Mouse (Mus musculus): ENCODE measurements around the gene Pgpep1. TPM values are rescaled to one million over a fixed set of nuclear protein-coding genes. Genes with fewer than 3 reads are reported as not detected.
A peak's percentile ranks its signal among the peaks of the same experiment; 100 is the strongest.

Pgpep1 gene
- polyA plus RNA-seq (2015; fragmentation: Nextera tagmentation; extraction: Ambion mirVana): 64.6 and 80.8 TPM in 2 replicates

DNA sequence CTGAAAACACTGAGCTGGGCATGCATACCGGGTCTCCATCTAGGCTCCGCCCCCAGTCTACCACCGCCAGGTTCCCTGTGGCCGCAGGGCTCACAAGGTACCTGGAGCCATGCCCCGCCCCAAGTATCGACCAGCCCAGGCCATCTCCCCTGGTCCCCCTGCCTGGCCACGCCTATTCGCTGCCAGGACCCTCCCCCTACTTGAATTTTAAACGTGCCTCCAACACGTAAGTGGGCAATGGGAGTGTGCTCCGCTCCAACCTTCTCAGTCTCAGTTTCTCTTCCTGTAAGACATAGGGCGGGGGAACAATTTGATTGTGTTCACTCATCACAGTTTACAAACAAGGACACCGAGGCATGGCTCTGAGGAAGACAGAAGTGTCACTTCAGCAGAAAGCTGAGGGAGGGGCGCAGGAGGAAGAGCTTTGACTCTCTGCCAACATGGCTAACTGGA, at the start of gene Pgpep1:
TSS of gene Pgpep1 (minus strand) at position 116 of the 453 bp plus-strand sequence.
- Histone ChIP-seq H3K27me3 (no peaks in the 10 kb centered on the region), H3K4me1 (peaks cover 49% of the 10 kb centered on the region), H3K4me3 (peak within 1 kb of the TSS; percentile 76), H3K36me3 (ENCODE audit: poor library complexity, severe bottlenecking) (peaks cover 4% of the 10 kb centered on the region), H3K9me3 (replicated peaks) (no peaks in the 10 kb centered on the region), H3K4me2 (peak within 1 kb of the TSS; percentile 87), H3K27ac (peak within 1 kb of the TSS; percentile 45), H3K9ac (peak within 1 kb of the TSS; percentile 88)
- 3% methylated on average over 14 of the region's 14 CpGs for WGBS
- ATAC-seq: peak; percentile 58

DNA sequence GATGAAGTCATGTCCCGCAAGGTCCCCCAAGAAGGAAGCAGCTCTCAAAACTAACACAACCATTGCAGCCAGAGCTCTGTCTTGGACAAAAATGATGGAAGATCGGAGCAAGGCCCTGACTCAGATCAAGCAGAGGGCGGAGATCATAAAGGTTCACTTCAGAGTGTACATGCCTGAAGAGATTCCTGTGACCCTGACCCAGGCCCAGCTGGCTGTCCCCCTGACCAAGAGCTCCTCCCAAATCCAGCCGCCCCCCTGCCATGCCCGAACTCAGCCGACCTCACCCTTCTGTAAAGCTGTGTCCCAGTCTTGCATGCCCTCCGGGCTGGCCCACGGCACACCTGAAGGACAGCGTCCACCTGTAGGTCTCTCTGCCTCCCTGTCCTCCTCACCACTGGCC, 49.6 kb upstream of the Pgpep1 start:
- Histone ChIP-seq H3K9me3 (replicated peaks) (no peaks in the 10 kb centered on the region), H3K9ac (no peak overlapping the region), H3K4me2 (no peak overlapping the region), H3K27ac (no peak overlapping the region), H3K4me1 (no peaks in the 10 kb centered on the region), H3K27me3 (no peaks in the 10 kb centered on the region), H3K4me3 (no peak overlapping the region), H3K36me3 (ENCODE audit: poor library complexity, severe bottlenecking) (no peaks in the 10 kb centered on the region)
- no peak for ATAC-seq
- WGBS: 91% methylated on average over 9 of the region's 9 CpGs

DNA sequence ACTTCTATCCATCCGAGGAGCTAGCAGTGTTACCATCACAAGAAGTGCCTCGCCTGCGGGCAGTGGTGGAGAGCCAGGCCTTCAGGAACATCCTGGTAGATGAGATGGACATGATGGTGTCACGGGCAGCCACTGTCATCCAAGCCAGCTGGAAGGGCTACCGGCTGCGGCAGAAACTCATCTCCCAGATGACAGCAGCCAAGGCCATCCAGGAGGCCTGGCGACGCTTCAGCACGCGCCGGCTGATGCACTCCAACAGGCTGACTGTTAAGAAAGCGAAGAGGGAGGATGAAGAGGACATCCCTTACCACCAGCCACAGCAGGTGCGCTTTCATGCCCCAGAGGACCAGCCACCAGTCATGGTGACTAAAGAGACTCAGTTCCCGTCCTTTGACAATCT, 48.1 kb upstream of the Pgpep1 start:
- Histone ChIP-seq H3K9ac (no peak overlapping the region), H3K36me3 (ENCODE audit: poor library complexity, severe bottlenecking) (peaks cover 9% of the 10 kb centered on the region), H3K4me1 (0 out of 2 replicates have a peak, but pooled peaks cover 1% of the 10 kb centered on the region), H3K4me2 (no peak overlapping the region), H3K9me3 (replicated peaks) (no peaks in the 10 kb centered on the region), H3K27ac (no peak overlapping the region), H3K4me3 (no peak overlapping the region), H3K27me3 (no peaks in the 10 kb centered on the region)
- no peak for ATAC-seq
- WGBS: 94% methylated on average over 14 of the region's 14 CpGs

DNA sequence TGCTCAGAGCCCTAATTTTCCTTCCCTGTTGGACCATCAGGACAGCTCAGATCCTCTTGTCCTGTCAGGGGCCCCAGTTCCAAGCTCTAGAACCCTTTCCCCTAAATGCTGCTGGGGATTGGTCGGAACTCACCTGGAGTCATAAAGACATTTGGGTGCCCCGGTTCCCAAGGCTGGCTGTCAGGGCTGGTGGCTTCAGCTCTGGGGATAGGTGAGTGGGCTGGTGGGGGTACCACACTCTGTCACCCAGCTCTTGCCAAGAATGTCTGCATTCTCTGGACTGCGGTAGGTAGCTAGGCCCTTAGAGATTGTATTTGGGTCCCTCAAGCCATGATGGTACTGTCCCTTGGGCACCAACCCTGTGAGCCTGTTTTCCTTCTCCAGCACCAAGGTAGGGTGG, 43.1 kb upstream of the Pgpep1 start, which contains the start of gene Iqcn:
TSS of gene Iqcn (plus strand) at position 171 of the 400 bp plus-strand sequence.
- Histone ChIP-seq H3K36me3 (ENCODE audit: poor library complexity, severe bottlenecking) (peaks cover 22% of the 10 kb centered on the region), H3K9me3 (replicated peaks) (no peaks in the 10 kb centered on the region), H3K27ac (no peak within 1 kb of the TSS), H3K9ac (0 out of 2 replicates have a peak within 1 kb of the TSS, but pooled peaks have one; percentile 18), H3K4me2 (peak within 1 kb of the TSS; percentile 75), H3K4me3 (peak within 1 kb of the TSS; percentile 94; the same call in 1 of the 2 replicates), H3K27me3 (no peaks in the 10 kb centered on the region), H3K4me1 (peaks cover 27% of the 10 kb centered on the region)
- no peak for ATAC-seq
- WGBS: 96% methylated on average over 3 of the region's 3 CpGs

DNA sequence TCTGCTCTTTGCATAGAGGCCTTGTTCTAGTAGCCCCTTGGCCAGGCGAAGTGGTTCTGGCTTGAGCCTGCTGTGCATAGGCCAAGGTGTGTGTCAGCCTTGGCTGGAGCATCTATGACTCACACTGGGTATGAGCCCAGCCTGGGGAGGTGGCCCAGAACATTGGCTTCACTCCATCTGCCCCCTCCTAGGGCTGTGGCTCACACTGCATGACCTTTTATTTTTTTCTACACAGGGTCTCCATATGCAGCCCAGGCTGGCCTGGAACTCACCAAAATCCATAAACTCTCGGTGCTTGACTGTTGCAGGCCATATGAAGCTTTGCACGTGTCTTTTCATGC, 42.6 kb upstream of the Pgpep1 start:
- ATAC-seq: no peak
- H3K36me3 ChIP-seq (ENCODE audit: poor library complexity, severe bottlenecking): peaks cover 22% of the 10 kb centered on the region
- peak overlapping the region; percentile 94; the same call in 1 of the 2 replicates for H3K4me3 ChIP-seq
- no peaks in the 10 kb centered on the region for H3K27me3 ChIP-seq
- H3K27ac ChIP-seq: no peak overlapping the region
- peak overlapping the region; percentile 75 for H3K4me2 ChIP-seq
- 0 out of 2 replicates have a peak overlapping the region, but pooled peaks have one; percentile 18 for H3K9ac ChIP-seq
- peaks cover 32% of the 10 kb centered on the region for H3K4me1 ChIP-seq
- H3K9me3 ChIP-seq (replicated peaks): no peaks in the 10 kb centered on the region
- WGBS: 86% methylated on average over 3 of the region's 3 CpGs

DNA sequence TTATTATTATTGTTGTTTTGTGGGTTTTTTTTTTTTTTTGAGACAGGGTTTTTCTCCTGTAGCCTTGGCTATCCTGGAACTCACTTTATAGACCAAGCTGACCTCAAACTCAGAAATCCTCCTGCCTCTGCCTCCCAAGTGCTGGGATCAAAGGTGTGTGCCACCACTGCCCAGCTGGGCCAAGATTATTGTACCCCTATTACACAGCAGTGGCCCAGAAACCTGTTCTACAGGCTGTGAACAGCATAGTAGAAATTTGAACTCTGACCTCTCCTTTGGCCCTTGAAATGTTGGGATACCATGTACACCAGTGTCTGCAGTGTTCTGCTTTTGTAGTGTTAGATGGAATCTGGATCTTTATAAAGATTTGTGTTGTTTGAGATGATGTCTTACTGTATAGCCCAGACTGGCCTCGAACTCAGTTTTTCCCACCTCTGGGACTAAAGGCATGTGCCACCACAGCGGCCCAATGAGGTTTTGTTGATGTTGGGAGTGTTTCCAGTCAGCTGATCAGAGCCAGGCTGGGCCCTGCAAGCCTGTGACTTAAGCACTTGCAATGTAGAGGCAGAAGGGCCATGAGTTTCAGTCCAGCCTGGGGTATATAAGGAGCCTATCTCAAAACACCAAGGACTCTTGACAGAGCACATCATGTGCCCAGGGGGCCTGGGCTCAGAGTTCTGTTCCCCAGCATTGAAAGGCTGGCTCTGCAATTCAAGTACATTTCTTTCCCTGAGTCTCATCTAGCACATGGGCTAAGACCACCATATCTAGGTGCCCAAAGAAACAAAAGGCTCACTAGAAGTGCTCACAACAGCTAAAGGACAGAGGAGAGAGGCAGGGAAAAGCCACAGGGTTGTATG, 42.0 kb upstream of the Pgpep1 start:
- H3K36me3 ChIP-seq (ENCODE audit: poor library complexity, severe bottlenecking): peaks cover 22% of the 10 kb centered on the region
- peaks cover 38% of the 10 kb centered on the region for H3K4me1 ChIP-seq
- H3K4me3 ChIP-seq: peak overlapping the region; percentile 94
- 0 out of 2 replicates have a peak overlapping the region, but pooled peaks have one; percentile 100 for H3K9ac ChIP-seq
- no peak for ATAC-seq
- 91% methylated on average over 2 of the region's 2 CpGs for WGBS
- H3K4me2 ChIP-seq: peak overlapping the region; percentile 75
- H3K27me3 ChIP-seq: no peaks in the 10 kb centered on the region
- H3K27ac ChIP-seq: no peak overlapping the region; the same call in 1 of the 2 replicates
- no peaks in the 10 kb centered on the region for H3K9me3 ChIP-seq (replicated peaks)

DNA sequence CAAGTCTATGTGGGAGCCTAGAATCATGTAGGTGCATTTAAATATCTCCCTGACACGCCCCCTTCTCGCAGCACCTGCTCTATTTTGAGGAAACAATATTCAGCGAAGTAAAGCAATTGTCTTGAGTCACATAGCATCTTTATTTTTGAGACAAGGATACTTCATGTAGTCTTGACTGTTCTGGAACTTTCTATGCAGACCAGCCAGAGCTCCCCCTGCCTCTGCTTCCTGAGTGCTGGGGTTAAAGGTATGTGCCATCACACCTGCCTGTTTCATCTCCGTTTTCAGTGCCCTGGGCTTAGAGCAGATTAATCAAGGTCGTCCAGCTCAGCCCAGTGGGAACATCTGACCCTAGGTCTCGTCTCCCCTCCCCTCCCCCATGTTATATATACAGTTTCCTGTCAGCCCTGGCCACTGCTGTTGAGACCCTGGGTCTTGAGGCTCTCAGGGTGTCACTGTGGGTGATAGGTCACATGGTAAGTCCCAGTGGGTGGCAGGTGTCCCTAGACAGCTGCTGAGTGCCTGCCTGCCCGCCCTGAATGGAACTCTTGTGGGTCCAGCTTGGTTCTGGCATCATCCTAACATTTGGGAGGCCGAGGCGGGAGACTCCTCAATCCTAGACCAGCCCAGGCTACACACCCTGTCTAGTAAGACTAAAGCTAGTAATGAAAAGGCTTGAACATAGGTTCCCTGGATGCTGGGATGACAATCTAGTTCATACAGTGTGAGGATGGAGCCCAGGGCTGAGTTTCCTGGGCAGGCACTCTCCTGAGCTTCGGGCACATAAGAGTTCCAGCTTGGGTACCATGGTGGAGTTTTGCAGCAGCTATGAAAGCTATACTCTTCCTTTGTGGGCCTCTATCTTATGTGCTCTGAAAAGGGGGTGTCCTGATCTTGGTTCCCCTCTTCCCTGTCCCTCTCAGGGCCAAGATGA, 41.1 kb upstream of the Pgpep1 start:
- H3K4me2 ChIP-seq: peak overlapping the region; percentile 75
- H3K4me1 ChIP-seq: peaks cover 47% of the 10 kb centered on the region
- H3K9me3 ChIP-seq (replicated peaks): no peaks in the 10 kb centered on the region
- peak overlapping the region; percentile 100 for H3K27ac ChIP-seq
- H3K36me3 ChIP-seq (ENCODE audit: poor library complexity, severe bottlenecking): peaks cover 22% of the 10 kb centered on the region
- H3K9ac ChIP-seq: peak overlapping the region; percentile 100
- no peak for ATAC-seq
- no peaks in the 10 kb centered on the region for H3K27me3 ChIP-seq
- peak overlapping the region; percentile 94 for H3K4me3 ChIP-seq
- WGBS: 59% methylated on average over 10 of the region's 10 CpGs

DNA sequence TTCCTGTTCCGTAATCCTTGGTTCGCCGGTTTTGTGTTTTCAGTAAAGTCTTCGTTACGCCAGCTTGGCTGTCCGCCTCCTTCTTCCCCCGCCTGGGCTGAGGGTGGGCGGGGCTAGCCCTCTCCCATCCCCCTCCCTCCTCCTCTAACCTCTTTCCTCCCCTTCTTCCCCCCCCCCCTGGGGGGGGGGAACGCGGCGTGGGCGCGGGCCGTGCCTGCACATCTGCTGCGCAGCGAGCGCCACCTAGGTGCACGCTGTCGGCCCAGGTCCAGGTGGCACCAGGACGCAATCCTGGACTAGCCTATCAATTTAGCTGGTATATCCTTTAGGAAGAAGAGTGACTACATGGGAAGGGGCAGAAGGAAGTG, 40.4 kb upstream of the Pgpep1 start:
- Histone ChIP-seq H3K27ac (peak overlapping the region; percentile 100), H3K9me3 (replicated peaks) (no peaks in the 10 kb centered on the region), H3K9ac (peak overlapping the region; percentile 100), H3K27me3 (no peaks in the 10 kb centered on the region), H3K36me3 (ENCODE audit: poor library complexity, severe bottlenecking) (peaks cover 22% of the 10 kb centered on the region), H3K4me1 (peaks cover 55% of the 10 kb centered on the region), H3K4me3 (peak overlapping the region; percentile 94), H3K4me2 (peak overlapping the region; percentile 75)
- ATAC-seq: peak; percentile 31
- under 1% methylated on average over 20 of the region's 20 CpGs for WGBS

DNA sequence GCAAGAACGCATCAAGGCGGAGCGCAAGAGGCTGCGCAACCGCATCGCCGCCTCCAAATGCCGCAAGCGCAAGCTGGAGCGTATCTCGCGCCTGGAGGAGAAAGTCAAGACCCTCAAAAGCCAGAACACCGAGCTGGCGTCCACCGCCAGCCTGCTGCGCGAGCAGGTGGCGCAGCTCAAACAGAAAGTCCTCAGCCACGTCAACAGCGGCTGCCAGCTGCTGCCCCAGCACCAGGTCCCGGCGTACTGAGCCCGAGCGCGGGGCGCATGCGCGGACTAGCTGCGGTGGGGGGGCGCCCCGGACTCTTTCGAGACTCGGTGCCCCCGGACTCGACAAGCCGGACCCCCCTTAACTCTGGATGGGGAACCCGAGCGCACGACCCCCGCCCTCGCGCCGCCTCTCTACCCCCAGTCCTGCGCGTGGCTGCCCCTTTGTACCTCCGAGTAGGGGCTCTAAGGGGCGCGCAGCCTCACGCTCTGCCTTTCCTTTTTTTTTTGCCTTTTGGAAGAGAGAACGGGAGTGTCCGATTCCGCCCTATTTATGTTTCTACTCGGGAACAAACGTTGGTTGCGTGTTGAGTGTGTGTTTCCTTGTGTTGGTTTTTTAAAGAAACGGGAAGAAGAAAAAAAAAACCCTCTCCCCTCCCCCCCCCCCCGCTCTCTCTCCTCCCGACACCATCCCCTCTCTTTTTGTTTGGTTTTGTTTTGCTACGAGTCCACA, 39.8 kb upstream of the Pgpep1 start:
- Histone ChIP-seq H3K4me1 (peaks cover 60% of the 10 kb centered on the region), H3K9ac (peak overlapping the region; percentile 100), H3K4me2 (peak overlapping the region; percentile 75), H3K27me3 (no peaks in the 10 kb centered on the region), H3K36me3 (ENCODE audit: poor library complexity, severe bottlenecking) (peaks cover 22% of the 10 kb centered on the region), H3K9me3 (replicated peaks) (no peaks in the 10 kb centered on the region), H3K4me3 (peak overlapping the region; percentile 94), H3K27ac (peak overlapping the region; percentile 100)
- ATAC-seq: peak; percentile 17
- WGBS: under 1% methylated on average over 59 of the region's 59 CpGs

DNA sequence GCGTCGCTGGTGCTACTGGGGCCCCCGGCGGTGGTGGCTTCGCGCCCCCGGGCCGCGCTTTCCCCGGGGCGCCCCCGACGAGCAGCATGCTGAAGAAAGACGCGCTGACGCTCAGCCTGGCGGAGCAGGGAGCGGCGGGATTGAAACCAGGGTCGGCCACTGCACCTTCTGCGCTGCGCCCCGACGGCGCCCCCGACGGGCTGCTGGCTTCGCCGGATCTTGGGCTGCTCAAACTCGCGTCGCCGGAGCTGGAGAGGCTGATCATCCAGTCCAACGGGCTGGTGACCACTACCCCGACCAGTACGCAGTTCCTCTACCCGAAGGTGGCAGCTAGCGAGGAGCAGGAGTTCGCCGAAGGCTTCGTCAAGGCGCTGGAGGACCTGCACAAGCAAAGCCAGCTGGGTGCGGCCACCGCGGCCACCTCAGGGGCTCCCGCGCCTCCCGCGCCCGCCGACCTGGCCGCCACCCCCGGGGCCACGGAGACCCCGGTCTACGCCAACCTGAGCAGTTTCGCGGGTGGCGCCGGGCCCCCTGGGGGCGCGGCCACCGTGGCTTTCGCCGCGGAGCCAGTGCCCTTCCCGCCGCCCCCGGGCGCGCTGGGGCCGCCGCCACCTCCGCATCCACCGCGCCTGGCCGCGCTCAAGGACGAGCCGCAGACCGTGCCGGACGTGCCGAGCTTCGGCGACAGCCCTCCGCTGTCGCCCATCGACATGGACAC, 39.1 kb upstream of the Pgpep1 start:
- H3K36me3 ChIP-seq (ENCODE audit: poor library complexity, severe bottlenecking): peaks cover 22% of the 10 kb centered on the region
- peak overlapping the region; percentile 100 for H3K27ac ChIP-seq
- H3K4me1 ChIP-seq: peaks cover 61% of the 10 kb centered on the region
- H3K9ac ChIP-seq: peak overlapping the region; percentile 100
- no peaks in the 10 kb centered on the region for H3K27me3 ChIP-seq
- WGBS: 0% methylated on average over 63 of the region's 89 CpGs
- peak; percentile 0 for ATAC-seq
- H3K4me3 ChIP-seq: peak overlapping the region; percentile 94
- H3K9me3 ChIP-seq (replicated peaks): no peaks in the 10 kb centered on the region
- H3K4me2 ChIP-seq: peak overlapping the region; percentile 75
